Mouse (Mus musculus) left cerebral cortex, adult 2 months (tissue): Measurements from ENCODE around the gene Cux2. TPM values are rescaled to one million over a fixed set of nuclear protein-coding genes. Genes with fewer than 3 reads are reported as not detected.

ENCODE experiments used
- DNase-seq, 2 experiments: peaks; one replicate each; pipeline ENCODE4 v3.0.0; 2021 to 2022; ENCODE audit warnings: low spot score in 2 of 2, mixed read lengths in 1 of 2; ENCODE audit errors: extremely low spot score in 1 of 2
- H3K27ac ChIP-seq: fragments of 200-600 bp; 2 replicates; pipeline ENCODE4 v1.8.1; 2022
- H3K4me3 ChIP-seq: fragments of 200-600 bp; 2 replicates; pipeline ENCODE4 v1.8.1; 2022
- CTCF ChIP-seq: fragments of 200-600 bp; IDR thresholded peaks from 2 replicates; pipeline ENCODE4 v1.8.1; 2022; ENCODE audit warnings: antibody characterized with exemption, mild to moderate bottlenecking, moderate library complexity
- intact Hi-C: fragments of 180-260 bp; cut with DNase I; formaldehyde crosslinking; loops from one replicate; pipeline ENCODE4 v1.15.1; 2025
- total RNA-seq, 2 experiments: library from RNA; stranded (reverse); gene quantifications; 2 replicates each; pipeline ENCODE4 v1.2.3; 2021

The Cux2 gene
- total RNA-seq, 2 experiments from 2014 or later = 194 to 215 TPM

DNA sequence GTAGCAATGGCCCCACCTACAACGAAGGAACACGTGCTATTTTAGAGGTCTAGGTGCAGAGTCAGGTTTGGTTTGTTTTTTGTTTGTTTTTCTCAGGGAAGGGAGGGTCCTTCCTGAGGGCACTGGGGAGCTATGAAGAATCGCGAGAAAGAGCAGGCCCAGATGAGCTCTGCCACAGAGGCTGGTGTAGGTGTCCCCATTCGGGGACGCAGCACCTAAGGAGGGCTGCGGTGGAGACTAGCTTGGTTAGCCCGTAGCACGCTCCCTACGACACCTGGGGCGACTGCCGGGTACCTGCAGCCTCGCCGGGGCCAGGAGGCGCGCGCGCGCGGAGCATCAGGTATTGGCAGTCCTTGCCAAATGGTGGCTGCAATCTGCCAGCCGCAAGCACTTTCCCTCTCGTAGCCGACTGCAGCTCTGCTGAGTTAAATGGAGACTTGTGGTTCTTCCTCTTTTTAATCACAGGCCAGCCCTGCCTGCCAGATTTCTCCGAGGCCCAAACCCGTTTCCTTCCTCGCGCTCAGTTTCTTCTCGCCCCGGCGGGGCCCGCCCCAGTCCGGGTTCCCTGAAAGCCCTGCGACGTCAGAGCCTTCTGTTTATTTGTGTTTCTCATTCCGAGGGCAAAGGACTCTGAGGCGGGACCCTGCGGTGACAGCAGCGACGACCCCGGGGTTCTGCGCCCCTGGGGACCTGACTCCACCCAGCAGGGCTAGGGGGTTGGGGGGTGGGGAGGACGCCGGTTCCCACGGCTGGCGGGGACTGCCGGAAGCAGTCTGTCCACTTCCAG lies 211.4 kb downstream of the Cux2 start:
- intact Hi-C loops = loop anchor here (5.0 kb wide), 1 partner anchor 126 kb away; the partner anchor contains the start of gene Atxn2
- Histone ChIP-seq H3K27ac (peak overlapping the region; percentile 81), H3K4me3 (peak overlapping the region; percentile 42)
- DNase-seq = peak in 1 of 2 experiments; percentile 46
- no peak for TF ChIP-seq CTCF

GRCm38 (mm10) chr5:121837441-121838340 lies 212.2 kb downstream of the Cux2 start, which contains the start of gene Sh2b3:
Gene Sh2b3, minus strand, starts transcription at chr5:121837646.
- H3K4me3 ChIP-seq = peak within 1 kb of the TSS; percentile 73
- intact Hi-C loops = loop anchor here (5.0 kb wide), 1 partner anchor 125 kb away; the partner anchor contains the start of gene Atxn2
- H3K27ac ChIP-seq = peak within 1 kb of the TSS; percentile 95
- DNase-seq = peak in 1 of 2 experiments; percentile 57
- no peak; the same call in 1 of the 2 replicates for TF ChIP-seq CTCF

DNA sequence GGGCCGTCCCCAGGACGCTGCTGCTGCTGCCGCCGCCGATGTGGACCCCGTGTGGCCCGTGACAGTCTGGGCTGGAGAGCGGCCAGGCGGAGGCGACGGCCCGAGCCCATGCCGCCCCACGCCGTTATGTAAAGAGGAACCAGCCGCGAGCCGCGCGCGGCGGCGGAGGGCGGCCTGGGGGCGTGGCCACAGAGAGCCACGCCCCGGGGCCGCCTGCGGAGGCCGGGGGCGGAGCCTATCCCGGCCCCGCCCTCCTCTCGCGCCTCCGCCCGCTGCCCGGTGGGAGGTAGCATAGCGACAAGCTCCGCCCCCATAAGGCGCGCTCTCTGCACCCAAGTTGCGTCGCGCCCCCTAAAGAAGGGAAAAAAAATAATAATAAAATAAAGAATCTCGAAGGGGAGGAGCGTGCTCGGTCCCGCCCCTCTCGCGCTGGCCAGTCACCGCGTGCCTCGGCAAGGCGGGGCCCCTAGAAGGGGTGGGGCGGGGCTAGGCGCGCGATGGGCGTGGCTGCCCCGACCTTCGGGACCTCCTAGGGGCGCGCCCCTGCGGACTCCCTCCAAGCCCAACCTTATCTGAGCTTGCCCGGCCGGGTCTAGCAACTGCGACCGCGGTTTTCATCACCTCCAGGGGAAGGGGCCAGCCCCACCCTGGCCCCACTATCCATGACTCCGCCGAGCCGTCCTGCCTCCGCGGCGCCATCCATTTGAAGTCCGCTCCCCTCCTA lies 213.0 kb downstream of the Cux2 start:
- peak; percentile 79 to 82 for DNase-seq
- no peak; the same call in 1 of the 2 replicates for TF ChIP-seq CTCF
- Histone ChIP-seq H3K27ac (peak overlapping the region; percentile 95), H3K4me3 (peak overlapping the region; percentile 73)
- intact Hi-C loops = loop anchor here (5.0 kb wide), 1 partner anchor 125 kb away; the partner anchor contains the start of gene Atxn2

- peak overlapping the region; percentile 73 for H3K4me3 ChIP-seq
- TF ChIP-seq CTCF = no peak
- intact Hi-C loops = loop anchor here (5.0 kb wide), 1 partner anchor 124 kb away; the partner anchor contains the start of gene Atxn2
- H3K27ac ChIP-seq = peak overlapping the region; percentile 95
- no peak for DNase-seq
These were observed 213.8 kb downstream of the Cux2 start for GRCm38 (mm10) chr5:121835949-121836691.

GRCm38 (mm10) chr5:121834991-121835747 lies 214.7 kb downstream of the Cux2 start:
- peak overlapping the region; percentile 95 for H3K27ac ChIP-seq
- H3K4me3 ChIP-seq = peak overlapping the region; percentile 73
- intact Hi-C loops = loop anchor here (5.0 kb wide), 1 partner anchor 123 kb away; the partner anchor contains the start of gene Atxn2
- DNase-seq = no peak
- no peak for TF ChIP-seq CTCF

DNA sequence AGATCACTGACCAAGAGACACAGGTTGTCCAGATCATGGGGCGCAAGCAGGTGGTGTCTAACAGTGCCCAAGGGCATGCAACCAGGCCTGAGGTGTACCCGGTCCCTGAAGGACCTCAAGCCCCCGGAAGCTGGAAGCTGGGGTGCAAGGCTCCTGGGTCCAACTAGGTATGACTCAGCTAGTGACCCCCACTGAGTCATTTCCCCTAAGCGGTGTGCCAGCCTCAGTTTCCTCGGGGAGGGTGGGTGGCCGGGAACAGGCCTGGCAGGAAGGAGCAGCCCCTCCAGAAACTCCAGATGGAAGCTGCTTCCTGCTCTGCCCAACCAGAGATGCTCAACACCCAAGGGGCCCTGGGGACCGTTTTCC lies 215.7 kb downstream of the Cux2 start:
- TF ChIP-seq CTCF = no peak
- Histone ChIP-seq H3K4me3 (peak overlapping the region; percentile 28), H3K27ac (peak overlapping the region; percentile 16; the same call in 1 of the 2 replicates)
- intact Hi-C loops = no loop called here
- DNase-seq = no peak

- Histone ChIP-seq H3K27ac (peak overlapping the region; percentile 16; the same call in 1 of the 2 replicates), H3K4me3 (peak overlapping the region; percentile 3; the same call in 1 of the 2 replicates)
These were observed 216.2 kb downstream of the Cux2 start for GRCm38 (mm10) chr5:121833572-121834240.

GRCm38 (mm10) chr5:121833159-121833558 lies 216.7 kb downstream of the Cux2 start:
- no peak overlapping the region for H3K4me3 ChIP-seq
- no peak overlapping the region for H3K27ac ChIP-seq
- DNase-seq = no peak
- no peak for TF ChIP-seq CTCF
- intact Hi-C loops = no loop called here

More at GRCm38 (mm10) chr5:121833572-121834240, 216.2 kb downstream of the Cux2 start:
- no peak for DNase-seq
- intact Hi-C loops = no loop called here
- TF ChIP-seq CTCF = no peak

DNA sequence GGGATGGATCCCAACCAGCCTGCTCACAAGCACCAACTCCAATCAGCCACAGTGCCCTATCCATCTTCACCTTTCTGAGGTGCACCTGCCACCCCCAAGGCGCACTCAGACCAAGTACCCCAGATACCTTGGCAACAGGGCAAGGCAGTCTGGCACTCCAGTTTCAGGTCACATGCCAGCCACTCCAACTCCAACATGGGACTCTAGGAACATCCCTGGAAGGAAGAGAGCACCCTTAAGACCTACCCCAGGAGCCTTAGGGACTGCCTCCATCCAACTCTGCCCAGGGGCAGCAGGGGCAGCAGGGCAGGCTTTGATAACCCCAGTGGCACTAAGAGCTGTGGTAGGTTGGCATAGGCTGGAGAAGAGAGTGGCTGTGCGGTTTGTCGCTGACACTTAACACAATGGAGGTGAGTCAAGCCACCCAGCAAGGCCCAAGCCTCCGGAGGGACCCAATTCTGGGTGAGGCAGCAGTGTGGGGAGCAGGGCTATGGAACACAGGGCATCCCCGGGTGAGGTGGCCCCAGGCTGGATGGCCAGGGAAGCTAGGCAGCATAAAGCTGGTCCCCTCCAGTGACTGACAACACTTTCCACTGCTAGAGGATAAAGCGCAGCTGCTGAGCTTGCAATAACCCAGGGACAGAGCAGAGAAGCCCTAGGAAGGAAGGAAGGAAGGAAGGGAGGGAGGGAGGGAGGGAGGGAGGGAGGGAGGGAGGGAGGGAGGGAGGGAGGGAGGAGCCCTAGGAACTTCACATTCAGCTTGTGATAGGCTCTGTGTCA lies 217.3 kb downstream of the Cux2 start:
- no peak for DNase-seq
- H3K4me3 ChIP-seq = no peak overlapping the region
- intact Hi-C loops = no loop called here
- TF ChIP-seq CTCF = no peak
- no peak overlapping the region for H3K27ac ChIP-seq
